Mouse (Mus musculus): ENCODE measurements around the gene Amigo1.

Gene Amigo1

DNA sequence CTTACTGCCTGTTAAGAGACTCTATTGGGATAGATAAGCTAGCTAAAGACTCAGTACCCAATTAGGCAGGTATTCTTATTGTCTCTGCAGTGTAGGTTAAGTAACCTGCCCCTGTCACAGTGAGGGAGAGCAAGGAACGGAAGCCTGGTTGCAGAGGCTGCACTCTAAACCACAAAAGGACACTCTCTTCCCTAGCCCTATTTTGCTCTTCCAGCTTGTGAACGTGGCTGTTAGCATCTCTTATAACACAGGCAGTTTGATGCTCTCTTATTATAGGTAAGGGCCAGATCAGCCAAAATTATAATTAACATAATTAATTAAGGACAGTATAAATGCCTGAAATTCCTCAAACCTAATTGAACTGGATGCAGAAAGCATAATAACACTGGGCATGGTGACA is 5.6 kb upstream of the Amigo1 start:
- no peak for DNase-seq (ENCODE audit: low spot score)

GRCm38 (mm10) chr3:108184742-108185141 is 1.4 kb upstream of the Amigo1 start:
- DNase-seq (ENCODE audit: low spot score), result no peak

- DNase-seq (ENCODE audit: low spot score), result no peak
Measured at GRCm38 (mm10) chr3:108185460-108186097, 556 bp upstream of the Amigo1 start.

GRCm38 (mm10) chr3:108187111-108187795 is 1.1 kb downstream of the Amigo1 start:
- no peak for DNase-seq (ENCODE audit: low spot score)

DNA sequence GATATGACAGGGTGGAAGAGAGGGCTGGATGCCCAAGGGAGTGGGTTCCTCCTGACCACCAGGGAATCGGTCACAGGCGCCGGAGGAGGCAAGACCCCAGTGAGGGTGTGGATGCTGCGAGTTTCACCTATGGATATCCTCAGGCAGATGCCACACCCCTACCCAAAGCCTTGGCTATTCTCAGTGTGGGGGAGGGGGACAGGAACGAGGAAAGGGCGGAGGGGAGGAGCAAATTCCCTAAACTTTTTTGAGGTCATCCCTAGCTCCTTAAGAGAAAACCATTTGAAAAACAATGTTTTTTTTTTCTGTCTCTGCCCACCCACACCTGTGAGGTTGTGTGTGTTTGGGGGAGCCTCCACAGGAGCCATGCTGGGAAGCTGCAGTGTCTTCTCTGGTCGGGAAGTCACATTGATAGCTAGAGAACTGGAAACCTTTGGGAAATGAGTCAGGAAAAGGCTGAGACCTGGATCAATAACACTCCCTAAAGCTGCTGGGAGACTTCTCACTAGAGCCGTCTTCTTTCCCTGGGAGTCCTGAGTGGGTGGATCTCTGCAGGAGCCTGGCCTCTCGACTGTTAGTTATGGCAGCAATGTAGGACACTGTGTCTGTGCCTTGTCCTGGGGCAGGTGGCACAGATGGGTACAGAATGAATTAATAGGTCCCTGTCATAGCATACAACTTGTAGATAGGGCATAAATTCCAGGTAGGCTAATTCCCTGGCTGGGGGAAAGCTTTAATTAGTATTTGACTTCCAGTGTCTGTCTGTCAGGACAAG is 2.8 kb downstream of the Amigo1 start:
- DNase-seq (ENCODE audit: low spot score), result no peak

DNA sequence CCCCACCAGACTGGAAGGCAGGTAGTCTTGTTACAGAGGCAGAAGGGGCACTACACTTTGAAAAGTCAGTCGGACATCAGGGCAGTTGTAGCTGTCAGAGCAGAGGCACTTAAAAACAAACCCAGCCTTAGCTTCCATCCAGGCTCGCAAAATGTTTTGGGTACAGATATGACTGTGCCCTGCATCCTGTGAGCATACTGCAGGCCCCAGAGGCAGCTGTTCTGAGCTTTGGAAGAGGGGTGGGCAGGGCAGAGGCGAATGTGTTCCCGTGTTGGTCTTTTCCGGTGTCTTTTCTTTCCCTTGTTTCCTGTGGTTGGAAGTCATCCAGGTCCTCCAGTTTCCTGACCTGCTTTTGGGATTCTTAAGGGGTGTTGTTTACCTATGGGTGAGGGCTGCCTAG is 3.8 kb downstream of the Amigo1 start:
- DNase-seq (ENCODE audit: low spot score), result no peak

GRCm38 (mm10) chr3:108193686-108194085 is 7.6 kb downstream of the Amigo1 start:
- DNase-seq (ENCODE audit: low spot score), result no peak

- no peak for DNase-seq (ENCODE audit: low spot score)
Measured at GRCm38 (mm10) chr3:108195287-108195686, 9.2 kb downstream of the Amigo1 start.

DNA sequence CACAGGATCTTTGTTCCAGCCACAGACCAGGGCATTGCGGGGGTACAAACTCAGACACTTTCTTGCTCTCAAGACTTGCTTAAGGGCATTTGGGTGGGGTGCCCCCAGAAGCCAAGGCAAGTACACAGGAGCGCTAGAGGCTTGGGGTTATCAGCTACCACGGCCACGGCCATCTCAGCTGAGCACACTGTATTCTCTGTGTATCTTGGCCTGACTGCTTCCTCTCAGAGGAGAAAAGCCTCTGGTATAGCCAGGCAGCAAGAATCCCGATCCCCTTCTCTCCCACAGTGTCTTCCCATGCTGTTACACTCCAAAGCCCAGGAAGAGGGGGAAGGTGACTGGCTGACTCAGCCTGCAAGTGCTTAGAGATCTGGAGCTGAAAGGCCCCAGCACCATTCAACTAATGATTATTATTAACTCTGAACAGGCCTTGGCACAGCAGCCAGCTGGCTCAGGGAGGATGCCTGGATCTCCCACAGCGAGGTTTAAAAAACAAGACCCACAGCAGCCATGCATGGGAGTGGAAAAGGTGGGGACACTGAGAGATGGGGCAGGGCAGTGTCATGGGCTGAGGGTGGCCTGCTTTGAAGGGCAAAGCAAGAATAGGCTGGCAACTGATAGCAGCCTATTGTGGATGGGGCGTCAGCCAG is 9.9 kb downstream of the Amigo1 start:
- DNase-seq (ENCODE audit: low spot score), result no peak

GRCm38 (mm10) chr3:108197066-108197497 is 10.9 kb downstream of the Amigo1 start:
- DNase-seq (ENCODE audit: low spot score), result no peak

GRCm38 (mm10) chr3:108199231-108199630 is 13.1 kb downstream of the Amigo1 start:
- DNase-seq (ENCODE audit: low spot score), result no peak

GRCm38 (mm10) chr3:108200329-108201323 is 14.5 kb downstream of the Amigo1 start, which contains the start of gene Cyb561d1:
Gene Cyb561d1 (minus strand): TSS chr3:108201212.
- peak; percentile 93 for DNase-seq (ENCODE audit: low spot score)

GRCm38 (mm10) chr3:108202506-108202905 is 16.4 kb downstream of the Amigo1 start:
- no peak for DNase-seq (ENCODE audit: low spot score)

GRCm38 (mm10) chr3:108203212-108203611 is 17.1 kb downstream of the Amigo1 start:
- DNase-seq (ENCODE audit: low spot score), result no peak

DNA sequence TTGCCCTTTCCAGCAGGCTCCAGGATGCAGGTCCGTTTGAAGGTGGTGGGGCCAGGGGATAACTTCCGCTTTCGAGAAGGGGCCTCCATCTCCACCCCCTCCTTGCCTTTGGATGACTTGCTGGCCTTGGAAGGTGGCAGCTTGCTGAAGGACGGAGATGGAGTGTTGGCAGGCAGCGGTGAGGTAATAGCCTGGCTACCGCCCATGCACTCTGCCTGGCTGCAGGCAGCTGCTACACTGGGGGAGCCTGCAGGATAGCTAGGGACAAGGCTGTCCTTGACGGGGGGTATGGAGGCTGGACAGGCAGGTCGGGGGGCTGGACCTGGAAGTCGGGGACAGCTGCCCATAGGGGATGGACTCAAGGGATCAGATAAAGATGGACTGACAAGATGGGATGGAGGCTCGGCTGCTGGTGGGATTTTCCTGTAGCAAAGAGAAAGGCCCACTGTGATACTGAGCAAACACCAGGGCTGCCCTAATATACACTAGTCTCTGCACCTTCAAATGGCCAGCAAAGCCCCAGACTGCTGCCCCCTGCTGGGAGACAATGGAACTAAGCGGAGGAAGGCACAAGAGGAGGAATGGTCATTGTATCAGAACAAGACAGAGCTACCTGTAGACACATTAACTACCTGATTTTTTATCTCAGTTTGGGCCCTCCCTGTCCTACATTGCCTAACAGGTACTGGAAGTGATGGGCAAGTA is 17.6 kb downstream of the Amigo1 start:
- peak; percentile 69 for DNase-seq (ENCODE audit: low spot score)

DNA sequence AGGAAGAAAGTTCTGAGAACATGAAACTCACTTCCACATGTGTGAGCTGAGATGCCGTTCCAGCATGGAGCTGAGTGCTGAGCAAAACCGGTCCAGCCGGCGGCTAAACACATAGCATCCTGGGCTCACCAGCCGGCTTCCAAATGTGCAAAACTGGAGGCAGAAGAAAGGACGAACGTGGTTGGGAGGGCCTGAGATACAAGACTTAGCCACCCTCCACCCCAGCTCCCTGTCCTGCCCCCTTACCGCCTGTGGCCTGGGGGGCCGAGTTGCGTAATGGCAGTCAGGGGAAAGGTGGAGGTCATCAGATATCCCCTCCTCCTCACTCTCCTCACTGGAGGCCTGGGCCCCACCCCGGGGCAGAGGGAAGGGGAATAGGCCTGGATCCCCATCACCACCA is 18.3 kb downstream of the Amigo1 start:
- DNase-seq (ENCODE audit: low spot score), result no peak

- no peak for DNase-seq (ENCODE audit: low spot score)
Measured at GRCm38 (mm10) chr3:108205601-108206000, 19.5 kb downstream of the Amigo1 start.

DNA sequence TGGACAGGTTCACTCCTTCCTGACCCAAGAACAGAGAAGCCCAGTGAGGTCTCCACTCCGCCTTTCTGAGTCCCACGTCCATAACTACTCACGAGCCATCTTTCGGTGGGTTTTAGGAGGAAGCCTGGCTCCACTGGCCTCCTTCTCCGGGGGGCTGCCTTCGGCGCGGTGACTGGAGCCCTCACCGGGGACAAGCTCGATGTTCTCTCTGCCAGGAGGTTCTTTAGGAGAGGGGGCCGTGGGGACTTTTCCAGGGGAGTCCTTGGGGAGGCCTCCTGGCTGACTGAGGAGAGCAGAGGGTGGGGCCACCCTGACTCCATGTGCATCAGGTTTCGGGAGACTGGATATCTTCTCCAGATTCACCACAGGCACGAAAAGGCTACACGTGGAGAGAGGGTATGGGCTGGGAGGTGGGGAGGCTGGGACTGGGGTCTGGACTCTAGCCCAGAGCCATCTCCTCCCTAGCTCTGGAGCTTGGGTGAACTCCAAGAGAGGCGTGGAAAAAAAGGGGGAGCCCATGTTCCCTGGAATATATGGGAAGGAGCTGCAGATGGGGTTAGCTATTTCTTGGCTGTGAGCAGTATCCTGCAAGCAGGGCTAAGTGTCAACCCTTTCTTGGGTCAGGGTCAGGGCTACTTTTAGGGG is 20.7 kb downstream of the Amigo1 start:
- DNase-seq (ENCODE audit: low spot score), result no peak

- no peak for DNase-seq (ENCODE audit: low spot score)
Measured at GRCm38 (mm10) chr3:108209001-108209400, 22.9 kb downstream of the Amigo1 start.

GRCm38 (mm10) chr3:108209536-108209935 is 23.4 kb downstream of the Amigo1 start:
- no peak for DNase-seq (ENCODE audit: low spot score)
